Mouse (Mus musculus): ENCODE results near the gene Abca7. TPM values are rescaled to one million over a fixed set of nuclear protein-coding genes. Genes with fewer than 3 reads are reported as not detected.

Abca7 gene
- total RNA-seq, 2 experiments from 2014 or later = 20.6 to 22.3 TPM

DNA sequence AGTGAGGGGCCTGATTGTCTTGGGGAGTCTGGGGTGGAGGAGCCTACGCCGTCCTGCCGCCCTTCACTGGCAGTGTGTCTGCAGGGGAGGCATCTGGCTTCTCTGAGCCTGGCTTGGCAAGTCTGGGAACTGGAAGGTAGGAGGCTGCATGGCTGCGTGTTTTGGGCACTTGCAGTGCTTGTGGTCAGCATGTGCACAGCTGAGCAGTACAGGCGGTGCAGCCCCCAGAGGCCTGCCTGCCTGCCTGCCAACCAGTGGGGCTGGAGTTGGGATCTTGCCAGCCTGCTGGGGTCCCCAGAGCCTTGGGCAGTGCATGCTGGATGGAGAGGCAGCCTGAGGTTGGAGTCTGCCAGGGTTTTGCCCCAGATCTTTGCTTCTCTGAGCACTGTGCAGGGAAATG lies 66.8 kb downstream of the Abca7 start:
- no peak for DNase-seq (ENCODE audit: low spot score in 2 of 2)

DNA sequence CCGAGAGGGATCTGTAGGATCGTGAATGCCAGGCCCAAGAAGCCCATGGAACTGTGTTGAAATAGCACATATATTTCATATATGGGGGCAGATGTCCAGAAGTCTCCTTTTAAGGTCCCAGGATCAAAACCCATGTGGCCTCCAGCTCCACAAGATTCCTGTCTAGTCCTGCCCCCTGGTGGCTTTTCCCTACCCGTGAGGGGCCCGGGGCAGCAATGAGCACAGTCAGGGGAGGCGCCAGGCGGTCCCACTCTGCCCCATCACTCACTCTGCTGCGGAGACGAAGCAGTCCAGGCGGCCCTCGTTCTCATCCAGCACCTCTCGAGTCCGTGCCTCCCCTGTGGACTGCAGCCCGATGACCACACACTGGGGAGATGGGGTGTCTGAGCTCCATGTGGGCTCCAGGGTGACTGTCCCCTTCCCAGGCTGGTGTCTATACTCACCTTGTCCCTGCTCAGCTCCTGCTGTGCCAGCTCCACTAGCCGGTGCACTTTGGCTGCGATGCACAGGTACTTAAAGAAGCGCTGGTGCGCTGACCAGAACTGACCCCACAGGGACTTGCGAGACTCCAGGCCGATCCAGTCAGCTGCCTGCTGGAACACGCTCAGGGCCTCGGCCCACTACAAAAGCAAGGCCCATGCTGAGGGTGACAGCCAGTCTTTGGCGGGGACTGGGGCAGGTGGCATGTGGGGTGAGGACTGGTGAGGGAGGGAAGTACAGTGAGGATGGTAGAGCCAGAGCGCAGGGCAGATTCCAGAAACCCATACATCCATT lies 67.8 kb downstream of the Abca7 start:
- no peak for DNase-seq (ENCODE audit: low spot score in 2 of 2)

Other genes with a start within 250 kb of the Abca7 start
- gene Polrmt, start 249.9 kb upstream of the Abca7 start, total RNA-seq (2021) = 10 to 100 TPM; 53.0 to 59.0 TPM
- under 1 TPM in 1 of 2 experiments, not detected in 1; 0.13 TPM for gene Fgf22, start 241.4 kb upstream of the Abca7 start, total RNA-seq (2021)
- 10 to 100 TPM; 47.4 to 51.1 TPM for gene Rnf126, start 229.5 kb upstream of the Abca7 start, total RNA-seq (2021)
- gene Fstl3, start 219.2 kb upstream of the Abca7 start, total RNA-seq (2021) = 10 to 100 TPM; 11.0 to 28.5 TPM
- gene Prss57, start 205.5 kb upstream of the Abca7 start, total RNA-seq (2021) = not detected
- 10 to 100 TPM; 59.4 to 62.2 TPM for gene Palm, start 202.9 kb upstream of the Abca7 start, total RNA-seq (2021)
- under 1 TPM; 0.60 to 0.74 TPM for gene Misp, start 175.5 kb upstream of the Abca7 start, total RNA-seq (2021)
- 100 to 1,000 TPM; 301 to 357 TPM for gene Ptbp1, start 142.1 kb upstream of the Abca7 start, total RNA-seq (2021)
- gene Prtn3, start 122.0 kb upstream of the Abca7 start, total RNA-seq (2021) = 1 to 10 TPM in 1 of 2 experiments, not detected in 1; 1.1 TPM
- gene Plppr3, start 121.9 kb upstream of the Abca7 start, total RNA-seq (2021) = 1 to 10 TPM; 1.4 to 2.8 TPM
- not detected for gene Elane, start 110.2 kb upstream of the Abca7 start, total RNA-seq (2021)
- gene Cfd, start 105.6 kb upstream of the Abca7 start, total RNA-seq (2021) = 1,000 to 10,000 TPM; 1,757 to 2,495 TPM
- 10 to 100 TPM; 32.7 to 40.7 TPM for gene Med16, start 87.6 kb upstream of the Abca7 start, total RNA-seq (2021)
- not detected for gene Gm26602, start 85.6 kb upstream of the Abca7 start, total RNA-seq (2021)
- gene Kiss1r, start 79.5 kb upstream of the Abca7 start, total RNA-seq (2021) = 1 to 10 TPM; 1.0 to 2.2 TPM
- 100 to 1,000 TPM in 1 of 2 experiments, 10 to 100 TPM in 1; 92.0 to 107 TPM for gene R3hdm4, start 75.3 kb upstream of the Abca7 start, total RNA-seq (2021)
- 1 to 10 TPM; 3.6 to 4.3 TPM for gene Arid3a, start 69.5 kb upstream of the Abca7 start, total RNA-seq (2021)
- 10 to 100 TPM; 37.2 to 40.1 TPM for gene Wdr18, start 36.3 kb upstream of the Abca7 start, total RNA-seq (2021)
- under 1 TPM in 1 of 2 experiments, not detected in 1; 0.19 TPM for gene Grin3b, start 25.8 kb upstream of the Abca7 start, total RNA-seq (2021)
- 100 to 1,000 TPM; 140 to 144 TPM for gene Tmem259, start 12.2 kb upstream of the Abca7 start, total RNA-seq (2021)
- gene Cnn2, start 7.9 kb upstream of the Abca7 start, total RNA-seq (2021) = 10 to 100 TPM; 28.5 to 49.0 TPM
- 1 to 10 TPM; 5.5 to 7.3 TPM for gene Arhgap45, start 20.2 kb downstream of the Abca7 start, total RNA-seq (2021)
- gene Polr2e, start 43.3 kb downstream of the Abca7 start, total RNA-seq (2021) = 10 to 100 TPM; 86.3 to 94.3 TPM
- gene Gpx4, start 50.7 kb downstream of the Abca7 start, total RNA-seq (2021) = 1,000 to 10,000 TPM; 1,091 to 1,886 TPM
- gene Sbno2, start 109.1 kb downstream of the Abca7 start, total RNA-seq (2021) = 10 to 100 TPM; 31.0 to 41.4 TPM
- gene Stk11, start 119.3 kb downstream of the Abca7 start, total RNA-seq (2021) = 100 to 1,000 TPM; 154 to 158 TPM
- 1,000 to 10,000 TPM in 1 of 2 experiments, 100 to 1,000 TPM in 1; 593 to 1,133 TPM for gene Atp5d, start 142.1 kb downstream of the Abca7 start, total RNA-seq (2021)
- gene Cbarp, start 144.3 kb downstream of the Abca7 start, total RNA-seq (2021) = 100 to 1,000 TPM; 129 to 266 TPM
- 10 to 100 TPM; 64.8 to 82.0 TPM for gene Midn, start 151.8 kb downstream of the Abca7 start, total RNA-seq (2021)
- gene Cirbp, start 169.5 kb downstream of the Abca7 start, total RNA-seq (2021) = 10 to 100 TPM; 34.7 to 46.3 TPM
- 10 to 100 TPM; 14.7 to 16.6 TPM for gene 1600002K03Rik, start 176.4 kb downstream of the Abca7 start, total RNA-seq (2021)
- 1 to 10 TPM; 1.3 to 2.1 TPM for gene Efna2, start 183.0 kb downstream of the Abca7 start, total RNA-seq (2021)
- 10 to 100 TPM; 17.4 to 18.4 TPM for gene Mum1, start 229.9 kb downstream of the Abca7 start, total RNA-seq (2021)